Mouse (Mus musculus) embryo, embryonic 11.5 days (tissue): ENCODE results near the gene Sgip1.

Experiments
- DNase-seq: peaks from one replicate; pipeline ENCODE4 v3.0.0-alpha.2; 2012; ENCODE audit warnings: low read depth, low spot score

Gene Sgip1

DNA sequence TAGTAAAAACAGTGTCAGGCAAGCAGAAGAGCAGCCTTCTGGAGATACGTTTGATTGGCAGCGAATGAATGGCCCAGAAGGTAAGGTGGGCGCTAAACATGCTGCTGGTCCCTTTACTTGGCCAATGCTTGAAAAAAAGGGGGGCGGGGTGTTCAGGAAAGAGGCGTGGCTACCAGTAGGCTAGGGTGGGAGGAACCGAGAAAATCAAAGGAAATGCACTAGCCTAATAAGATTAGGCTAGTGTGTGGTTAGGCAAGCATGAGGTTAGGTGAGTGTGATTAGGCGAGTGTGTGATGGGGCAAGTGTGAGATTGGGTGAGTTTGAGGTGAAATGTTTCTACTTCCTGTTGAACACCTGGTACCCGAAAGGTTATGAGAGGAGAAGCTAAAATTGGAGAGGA is at the start of gene Sgip1:
Sgip1 (plus strand) TSS at position 11 of the 400 bp plus-strand sequence.
- DNase-seq = no peak

- no peak for DNase-seq
Measured at GRCm38 (mm10) chr4:102691402-102691801, 49.7 kb upstream of the Sgip1 start.

DNA sequence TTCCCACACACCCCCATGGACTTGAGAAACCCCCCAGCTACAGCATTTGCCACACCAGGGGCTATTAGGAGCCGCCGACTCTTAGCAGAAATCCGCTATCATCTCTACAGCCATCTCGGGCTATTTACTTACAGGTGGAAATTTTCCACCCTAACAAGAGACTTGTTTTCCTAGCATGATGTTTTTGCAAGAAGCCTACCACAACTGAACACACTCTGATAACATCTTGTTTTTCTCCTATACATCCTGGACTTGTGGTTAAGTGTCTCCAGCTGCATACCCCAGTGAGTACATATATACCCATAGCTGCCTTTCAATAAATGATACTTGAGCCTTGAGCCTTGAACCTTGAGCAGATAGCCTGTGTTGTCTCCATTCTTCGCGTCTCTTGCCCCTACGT is 43.1 kb upstream of the Sgip1 start:
- DNase-seq = no peak

GRCm38 (mm10) chr4:102711731-102712130 is 29.4 kb upstream of the Sgip1 start:
- DNase-seq = no peak

DNA sequence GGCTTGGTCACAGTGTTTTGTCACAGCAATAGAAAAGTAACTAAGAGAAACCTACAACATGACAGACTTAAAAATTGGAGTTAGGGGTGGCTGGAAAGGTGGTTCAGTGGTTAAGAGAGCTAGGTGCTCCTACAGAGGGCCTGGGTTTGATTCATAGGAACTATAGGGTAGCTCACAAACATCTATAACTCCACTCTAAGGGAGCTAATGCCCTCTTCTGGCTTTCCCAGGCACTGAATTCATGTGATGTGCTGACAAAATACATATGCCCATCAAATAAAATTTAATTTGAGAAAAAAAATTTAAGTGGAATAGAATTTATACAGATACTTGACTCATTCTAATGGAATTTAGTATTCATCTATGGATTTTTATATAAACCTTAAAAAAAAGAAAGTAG is 25.6 kb upstream of the Sgip1 start:
- DNase-seq = no peak

DNA sequence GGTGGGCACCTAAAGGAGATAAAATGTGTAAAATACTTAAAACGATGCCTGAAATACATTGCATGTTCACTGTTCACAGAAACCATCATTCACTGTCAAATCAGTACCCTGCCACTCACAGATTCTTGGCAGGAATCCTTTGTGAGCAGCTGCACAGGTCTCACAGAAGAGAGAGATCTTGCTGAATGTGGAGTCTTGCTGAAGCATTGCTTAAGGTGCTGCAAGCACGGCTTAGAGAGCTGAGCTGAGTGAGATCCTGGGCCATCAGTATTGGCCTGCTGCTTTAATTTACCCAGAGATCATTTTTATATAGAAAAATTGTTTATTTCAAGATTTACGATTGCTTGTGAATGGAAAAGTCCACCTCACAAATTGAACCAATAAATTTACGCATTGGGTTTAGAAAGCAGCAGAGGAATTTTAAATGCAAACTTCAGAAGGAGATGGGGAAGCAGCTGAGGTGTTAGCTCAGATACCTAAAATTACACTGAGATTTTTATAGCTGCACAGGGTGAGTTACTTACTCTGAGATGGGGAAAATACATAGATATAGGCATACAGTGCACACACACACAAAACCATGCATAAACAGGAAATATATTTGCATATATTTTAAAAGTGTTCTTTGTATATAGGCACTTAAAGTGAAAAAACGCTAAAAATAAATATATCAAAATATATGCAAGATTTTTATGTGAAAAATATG is 23.8 kb upstream of the Sgip1 start:
- no peak for DNase-seq

- DNase-seq = peak; percentile 17
Measured at GRCm38 (mm10) chr4:102719535-102719934, 21.6 kb upstream of the Sgip1 start.

DNA sequence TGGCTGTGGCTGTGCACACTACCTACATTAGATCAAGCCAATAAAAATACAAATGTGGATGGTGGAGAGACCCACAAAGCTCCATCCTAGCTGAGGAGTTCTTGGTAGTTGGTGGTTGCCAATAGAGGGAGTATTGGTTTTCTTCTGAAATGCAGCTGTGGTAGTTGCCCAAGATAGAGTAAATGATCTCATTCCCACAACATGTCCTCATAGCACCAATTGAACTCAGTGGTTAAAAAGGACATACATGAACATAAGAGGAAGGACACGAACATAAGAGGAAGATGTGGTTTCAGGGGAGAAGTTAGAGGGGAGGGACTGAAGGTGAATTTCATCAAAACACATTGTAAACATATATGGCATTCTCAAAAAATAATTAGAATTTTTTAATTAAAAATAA is 21.1 kb upstream of the Sgip1 start:
- no peak for DNase-seq

DNA sequence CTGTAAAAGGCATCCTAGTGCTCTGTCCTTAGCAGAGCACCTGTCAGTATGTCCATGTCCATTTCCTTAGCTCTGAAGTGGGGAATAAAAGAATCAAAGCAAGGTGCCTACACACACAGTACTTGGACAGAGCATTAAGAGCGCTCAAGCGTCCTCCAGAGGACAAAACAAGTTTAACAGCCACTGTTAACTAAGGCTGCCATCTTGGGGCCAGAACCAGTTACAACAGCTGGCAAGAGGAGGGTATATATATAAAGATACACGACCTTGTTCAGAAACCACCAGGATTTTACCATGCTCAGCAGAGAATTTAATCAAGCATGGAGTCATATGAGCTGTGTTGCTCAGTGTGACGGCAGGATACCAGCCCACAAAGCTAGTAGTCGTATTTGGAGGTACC is 16.7 kb upstream of the Sgip1 start:
- no peak for DNase-seq

DNA sequence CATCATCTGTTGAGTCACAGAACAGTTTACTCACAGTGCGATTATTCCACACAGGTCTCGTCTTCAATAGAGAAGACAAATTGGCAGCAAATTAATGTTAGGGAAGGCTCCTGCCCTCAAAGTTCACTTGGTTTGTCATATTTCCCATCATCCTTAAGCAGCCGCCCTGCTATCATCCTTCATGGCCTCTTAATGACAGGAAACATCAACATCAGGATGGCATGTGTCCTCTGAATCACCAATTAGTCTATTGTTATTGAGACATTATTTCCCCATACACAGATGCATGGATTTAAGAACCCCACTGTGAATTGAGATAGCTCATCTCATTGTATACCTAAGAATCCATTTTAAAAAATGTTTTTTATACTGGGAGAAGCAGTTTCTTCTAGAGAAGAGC is 10.1 kb upstream of the Sgip1 start:
- no peak for DNase-seq

- no peak for DNase-seq
Measured at GRCm38 (mm10) chr4:102734022-102734657, 7.0 kb upstream of the Sgip1 start.

DNA sequence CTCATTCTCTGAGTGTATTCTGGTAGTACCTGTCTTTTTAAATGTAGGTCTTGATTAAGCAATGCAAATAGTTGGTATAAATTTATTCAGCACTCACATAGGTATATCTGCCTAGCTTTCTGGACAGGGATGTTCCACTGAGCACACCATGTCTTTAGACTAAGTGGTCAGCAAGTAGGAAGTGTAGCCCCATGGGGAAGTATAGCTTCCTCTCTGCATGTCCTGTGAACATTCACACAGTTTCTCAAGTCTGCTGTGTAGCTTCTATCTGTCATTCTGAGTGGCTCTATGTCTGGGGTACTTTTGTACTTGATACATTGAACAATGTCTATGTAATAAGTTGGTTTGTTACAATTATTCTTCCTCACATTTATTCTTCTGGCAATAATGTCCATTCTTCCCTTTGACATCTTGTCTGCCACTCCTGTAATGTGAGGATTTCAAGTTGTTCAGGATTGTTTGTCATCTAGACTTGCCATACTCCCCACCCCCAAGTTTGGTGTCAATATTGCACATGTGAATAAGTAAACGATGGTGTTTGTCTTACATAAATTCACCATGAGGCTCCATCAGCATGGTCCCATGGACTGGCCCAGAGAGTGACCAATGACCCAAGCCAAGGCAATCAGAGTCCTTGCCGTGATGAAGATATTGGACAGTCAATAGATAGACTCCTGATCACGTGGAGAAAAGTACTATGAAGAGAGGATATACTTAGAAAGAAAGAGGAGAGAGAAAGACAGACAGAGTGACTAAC is 12.4 kb downstream of the Sgip1 start:
- DNase-seq = no peak

GRCm38 (mm10) chr4:102759095-102759890 is 18.2 kb downstream of the Sgip1 start:
- peak; percentile 54 for DNase-seq

DNA sequence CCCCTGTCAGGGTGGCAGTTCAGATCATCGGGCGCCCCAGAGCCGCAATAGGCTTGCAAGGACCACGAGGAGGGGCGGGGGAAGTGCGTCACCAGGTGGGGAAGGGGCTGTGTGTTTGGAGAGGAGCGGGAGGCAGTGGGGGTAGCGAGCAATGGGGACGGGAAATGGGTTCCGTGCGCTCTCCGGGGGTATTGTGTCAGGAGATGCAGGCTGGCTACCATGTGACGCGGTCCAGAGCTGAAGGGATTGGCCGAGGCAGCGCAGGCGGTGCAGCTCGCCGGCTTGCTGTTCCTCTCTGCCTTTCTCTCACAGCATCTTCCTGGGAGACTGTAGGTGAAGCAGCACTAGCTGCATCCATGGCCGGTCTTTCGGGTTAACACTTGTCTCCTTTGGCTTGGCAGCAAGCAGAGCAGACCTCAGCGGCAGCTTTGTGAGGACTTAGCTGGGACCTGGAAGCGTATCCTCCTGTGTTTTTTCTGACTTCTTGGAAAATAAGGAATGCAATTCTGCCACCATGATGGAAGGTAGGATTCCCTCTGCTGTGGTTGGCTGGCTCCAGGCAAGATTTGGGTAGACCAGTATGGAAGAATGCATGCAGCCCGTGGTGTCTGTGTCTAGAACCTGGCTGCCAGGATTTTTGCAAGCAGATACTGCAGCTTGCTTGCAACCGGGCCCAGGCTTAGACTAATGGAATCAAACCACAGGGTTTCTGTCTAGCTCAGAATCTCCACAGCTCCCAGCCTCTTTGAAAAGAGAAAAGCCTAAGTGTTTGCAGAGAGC is 19.1 kb downstream of the Sgip1 start:
- DNase-seq = peak; percentile 65

DNA sequence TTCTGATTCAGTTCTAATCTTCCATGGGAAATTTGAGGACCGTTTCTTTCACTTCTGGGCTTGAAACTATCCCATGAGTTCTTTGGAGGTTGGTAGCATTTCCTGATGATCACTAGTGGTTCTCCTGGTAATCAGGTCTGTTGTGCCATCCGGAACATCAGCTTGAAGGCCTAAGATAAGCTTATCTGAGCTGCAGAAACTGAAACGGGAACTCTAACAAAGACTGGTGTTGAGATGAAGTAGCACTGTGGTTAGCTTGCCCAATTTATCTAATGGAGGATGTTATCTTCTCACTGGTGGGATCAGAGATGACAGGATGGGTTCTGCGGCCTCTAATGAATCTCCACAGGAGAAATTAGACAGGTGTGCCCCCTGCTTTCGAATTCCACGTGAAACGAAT is 21.0 kb downstream of the Sgip1 start:
- no peak for DNase-seq

DNA sequence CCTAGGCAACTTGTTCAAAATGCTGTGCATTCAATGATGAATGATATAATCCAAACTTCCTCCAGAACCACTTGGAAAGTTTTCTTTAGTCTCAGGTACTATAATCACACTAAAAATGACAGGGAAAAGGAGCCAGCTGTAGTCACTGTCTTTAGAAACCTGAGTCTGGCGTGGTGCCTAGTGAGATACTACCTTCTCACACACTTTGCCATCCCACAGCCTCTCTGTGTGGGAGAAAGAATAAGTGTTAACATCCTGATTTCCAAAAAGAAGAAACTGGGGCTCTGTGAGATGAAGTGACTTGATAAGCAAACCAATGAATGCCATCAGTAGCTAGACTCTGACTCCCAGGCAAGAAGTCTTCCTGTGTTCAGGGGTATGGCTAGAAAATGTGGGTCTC is 28.0 kb downstream of the Sgip1 start:
- no peak for DNase-seq

GRCm38 (mm10) chr4:102769936-102770335 is 28.8 kb downstream of the Sgip1 start:
- no peak for DNase-seq

- DNase-seq = no peak
Measured at GRCm38 (mm10) chr4:102771598-102772357, 30.7 kb downstream of the Sgip1 start.

DNA sequence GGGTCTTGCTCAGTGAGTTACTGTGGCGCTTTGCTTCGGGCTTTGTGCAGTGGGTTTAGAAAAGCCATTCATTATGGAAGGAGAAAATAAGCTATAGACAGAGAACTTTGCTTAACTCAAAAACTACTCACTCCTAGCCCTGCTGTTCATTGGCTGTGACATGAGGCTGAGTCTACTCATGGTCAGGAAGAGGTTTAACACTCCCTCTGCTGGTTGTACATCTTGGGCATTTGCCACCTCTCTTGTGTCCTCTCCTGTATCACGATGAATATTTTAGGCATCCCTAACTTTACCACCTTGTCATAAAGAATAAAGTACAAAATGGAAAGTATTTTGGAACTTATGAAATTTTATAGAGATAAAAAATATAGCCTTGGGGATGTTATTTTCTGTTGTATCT is 32.1 kb downstream of the Sgip1 start:
- DNase-seq = no peak

- DNase-seq = no peak
Measured at GRCm38 (mm10) chr4:102773841-102774240, 32.7 kb downstream of the Sgip1 start.
